Comparison of ENCODE assay signal across 8 mouse cellular contexts in genomic region chr1:153739437-153740015, GRCm38 (mm10). TPM values are rescaled to one million over a fixed set of nuclear protein-coding genes. Genes with fewer than 3 reads are reported as not detected.
DNase-seq lines count a peak whose midpoint lies in the region; ATAC-seq and TF ChIP-seq lines count a peak whose summit lies in the region.

No protein-coding gene starts in this region.

- peaks cover 3% of the 10 kb centered on the region for H3K4me1 ChIP-seq in lung, embryonic 16.5 days (replicated peaks; ENCODE audit: control insufficient read depth, insufficient read depth, low read length)
- H3K4me1 ChIP-seq in lung, adult 2 months (ENCODE audit: control insufficient read depth, insufficient read depth, low read length): peaks cover 2% of the 10 kb centered on the region; the same call in 1 of the 2 replicates
- H3K4me1 ChIP-seq in forebrain, embryonic 11.5 days (replicated peaks; ENCODE audit: control insufficient read depth, insufficient read depth, low read length): peaks cover 20% of the 10 kb centered on the region
- H3K4me1 ChIP-seq in limb, embryonic 14.5 days (ENCODE audit: control insufficient read depth, insufficient read depth, low read length): peaks cover 35% of the 10 kb centered on the region
- no peaks in the 10 kb centered on the region for H3K4me1 ChIP-seq in stomach, embryonic 14.5 days (ENCODE audit: control insufficient read depth, insufficient read depth, low read length)

- ATAC-seq in lung, embryonic 16.5 days (ENCODE audit: low read depth): no peak
- peak; percentile 19; the same call in 1 of the 2 replicates for ATAC-seq in forebrain, embryonic 11.5 days (replicated peaks; ENCODE audit: low FRiP score)
- ATAC-seq in limb, embryonic 14.5 days (ENCODE audit: low FRiP score, low read depth): no peak
- ATAC-seq in stomach, embryonic 14.5 days (ENCODE audit: insufficient number of reproducible peaks, insufficient read depth, low FRiP score, low read depth): no peak

- peak overlapping the region; percentile 73 for H3K4me2 ChIP-seq in lung, embryonic 16.5 days (ENCODE audit: low read depth, low read length)
- H3K4me2 ChIP-seq in forebrain, embryonic 11.5 days (ENCODE audit: low read depth, low read length, severe bottlenecking): peak overlapping the region; percentile 89
- peak overlapping the region; percentile 70 for H3K4me2 ChIP-seq in limb, embryonic 14.5 days (replicated peaks; ENCODE audit: low read depth, low read length, severe bottlenecking)
- peak overlapping the region; percentile 70 for H3K4me2 ChIP-seq in stomach, embryonic 14.5 days (replicated peaks; ENCODE audit: low read depth, low read length)

- TF ChIP-seq CTCF in lung, adult 2 months (IDR thresholded peaks at IDR 0.05; ENCODE audit: insufficient read depth, low read length): no peak

- TF ChIP-seq POLR2A in lung, adult 2 months (IDR thresholded peaks at IDR 0.05; ENCODE audit: borderline replicate concordance, extremely low read depth, low read depth, low read length): no peak
- no peak for TF ChIP-seq POLR2A in limb, embryonic 14.5 days (IDR thresholded peaks at IDR 0.05; ENCODE audit: borderline replicate concordance, extremely low read depth, insufficient read depth, insufficient read length)

- H3K9me3 ChIP-seq in lung, embryonic 16.5 days (ENCODE audit: control insufficient read depth, low read length): no peaks in the 10 kb centered on the region
- no peaks in the 10 kb centered on the region for H3K9me3 ChIP-seq in forebrain, embryonic 11.5 days (ENCODE audit: control insufficient read depth, low read length)
- H3K9me3 ChIP-seq in limb, embryonic 14.5 days (ENCODE audit: control insufficient read depth, low read length): no peaks in the 10 kb centered on the region
- H3K9me3 ChIP-seq in stomach, embryonic 14.5 days (ENCODE audit: control insufficient read depth, low read depth, low read length): no peaks in the 10 kb centered on the region

- H3K4me3 ChIP-seq in lung, embryonic 16.5 days (ENCODE audit: low read length): peak overlapping the region; percentile 46
- H3K4me3 ChIP-seq in lung, adult 2 months (replicated peaks; ENCODE audit: extremely low read depth, low read depth, low read length): no peak overlapping the region
- peak overlapping the region; percentile 52 for H3K4me3 ChIP-seq in forebrain, embryonic 11.5 days (ENCODE audit: low read depth, low read length)
- H3K4me3 ChIP-seq in limb, embryonic 14.5 days (replicated peaks; ENCODE audit: low read length): peak overlapping the region; percentile 44
- peak overlapping the region; percentile 31 for H3K4me3 ChIP-seq in stomach, embryonic 14.5 days (ENCODE audit: low read depth, low read length)

- WGBS in lung, embryonic 16.5 days: 14% methylated on average over 13 of the region's 13 CpGs
- WGBS in lung, adult 2 months: 23% methylated on average over 13 of the region's 13 CpGs
- WGBS in forebrain, embryonic 11.5 days: 19% methylated on average over 13 of the region's 13 CpGs
- 17% methylated on average over 13 of the region's 13 CpGs for WGBS in limb, embryonic 14.5 days
- WGBS in stomach, embryonic 14.5 days: 23% methylated on average over 13 of the region's 13 CpGs

- no peak for DNase-seq in lung, adult 2 months
- peak; percentile 47 for DNase-seq in forebrain, embryonic 11.5 days (ENCODE audit: low spot score)
- no peak for DNase-seq in limb, embryonic 14.5 days (ENCODE audit: low spot score)
- no peak for DNase-seq in ovary, adult 18-20 months (ENCODE audit: low spot score)
- no peak for DNase-seq in adipocyte (ENCODE audit: low spot score)
- no peak for DNase-seq in cerebellum, adult 18-20 months

- no peaks in the 10 kb centered on the region for H3K36me3 ChIP-seq in lung, embryonic 16.5 days (ENCODE audit: control insufficient read depth, insufficient read depth, low read length)
- no peaks in the 10 kb centered on the region; the same call in 1 of the 2 replicates for H3K36me3 ChIP-seq in forebrain, embryonic 11.5 days (ENCODE audit: control insufficient read depth, insufficient read depth, low read length)
- H3K36me3 ChIP-seq in limb, embryonic 14.5 days (ENCODE audit: control insufficient read depth, insufficient read depth, low read length): peaks cover 4% of the 10 kb centered on the region
- H3K36me3 ChIP-seq in stomach, embryonic 14.5 days (ENCODE audit: control insufficient read depth, insufficient read depth, low read length): no peaks in the 10 kb centered on the region

- H3K27ac ChIP-seq in lung, embryonic 16.5 days (ENCODE audit: low read length): no peak overlapping the region
- H3K27ac ChIP-seq in forebrain, embryonic 11.5 days (ENCODE audit: low read depth, low read length): no peak overlapping the region
- no peak overlapping the region for H3K27ac ChIP-seq in limb, embryonic 14.5 days (replicated peaks; ENCODE audit: low read depth, low read length)
- no peak overlapping the region for H3K27ac ChIP-seq in stomach, embryonic 14.5 days (ENCODE audit: low read length)

- peaks cover 37% of the 10 kb centered on the region for H3K27me3 ChIP-seq in lung, embryonic 16.5 days (ENCODE audit: control insufficient read depth, insufficient read depth, low read depth, low read length)
- peaks cover 5% of the 10 kb centered on the region; the same call in 1 of the 2 replicates for H3K27me3 ChIP-seq in forebrain, embryonic 11.5 days (ENCODE audit: control insufficient read depth, insufficient read depth, low read length)
- H3K27me3 ChIP-seq in limb, embryonic 14.5 days (ENCODE audit: control insufficient read depth, insufficient read depth, low read length): 0 out of 2 replicates have a peak, but pooled peaks cover 8% of the 10 kb centered on the region
- peaks cover 13% of the 10 kb centered on the region; the same call in 1 of the 2 replicates for H3K27me3 ChIP-seq in stomach, embryonic 14.5 days (ENCODE audit: control insufficient read depth, insufficient read depth, low read length)

- H3K9ac ChIP-seq in lung, embryonic 16.5 days (ENCODE audit: low read length): no peak overlapping the region; the same call in 1 of the 2 replicates
- H3K9ac ChIP-seq in forebrain, embryonic 11.5 days (ENCODE audit: low read length): no peak overlapping the region
- H3K9ac ChIP-seq in limb, embryonic 14.5 days (ENCODE audit: low read depth, low read length, severe bottlenecking): peak overlapping the region; percentile 49; the same call in 1 of the 2 replicates
- no peak overlapping the region for H3K9ac ChIP-seq in stomach, embryonic 14.5 days (replicated peaks; ENCODE audit: low read depth, low read length)

RNA-seq across cellular contexts. Expression of gene Rgs16, which starts 0.6 kb away (rescaled TPM):
- 1.9 and 2.2 TPM in 2 replicates for polyA plus RNA-seq in lung, embryonic 16.5 days (2015; fragmentation: Nextera tagmentation; extraction: Ambion mirVana)
- polyA plus RNA-seq in lung, adult 2 months (2012; rRNA removed): 0.71 and 0.76 TPM in 2 replicates
- polyA plus RNA-seq in forebrain, embryonic 11.5 days (2014; fragmentation: Nextera tagmentation; extraction: Ambion mirVana): 24.3 and 25.3 TPM in 2 replicates
- polyA plus RNA-seq in limb, embryonic 14.5 days (2012; rRNA removed): 21.9 and 22.6 TPM in 2 replicates
- 6.4 and 8.5 TPM in 2 replicates for polyA plus RNA-seq in limb, embryonic 14.5 days (2014; fragmentation: Nextera tagmentation; extraction: Ambion mirVana)
- 2.4 TPM in 2 replicates for polyA plus RNA-seq in stomach, embryonic 14.5 days (2014; fragmentation: Nextera tagmentation; extraction: Ambion mirVana)

RNA-seq across cellular contexts. Expression of gene Rnasel, which starts 9.7 kb away (rescaled TPM):
- polyA plus RNA-seq in lung, embryonic 16.5 days (2015; fragmentation: Nextera tagmentation; extraction: Ambion mirVana): 7.8 and 8.7 TPM in 2 replicates
- polyA plus RNA-seq in lung, adult 2 months (2012; rRNA removed): 4.7 and 10.1 TPM in 2 replicates
- polyA plus RNA-seq in forebrain, embryonic 11.5 days (2014; fragmentation: Nextera tagmentation; extraction: Ambion mirVana): 19.3 and 19.5 TPM in 2 replicates
- polyA plus RNA-seq in limb, embryonic 14.5 days (2012; rRNA removed): 19.4 and 23.5 TPM in 2 replicates
- 10.0 and 14.1 TPM in 2 replicates for polyA plus RNA-seq in limb, embryonic 14.5 days (2014; fragmentation: Nextera tagmentation; extraction: Ambion mirVana)
- 9.2 and 11.1 TPM in 2 replicates for polyA plus RNA-seq in stomach, embryonic 14.5 days (2014; fragmentation: Nextera tagmentation; extraction: Ambion mirVana)
